Mouse (Mus musculus) bone marrow, adult 2 months (tissue): Measurements from ENCODE around the gene Rpl36a. TPM values are rescaled to one million over a fixed set of nuclear protein-coding genes. Genes with fewer than 3 reads are reported as not detected.
"Not testable (repeated sequence)": the region's sequence is repeated elsewhere in the genome, so short reads cannot be mapped to it uniquely, and the experiment has no call there.

ENCODE experiments used
- H3K27ac ChIP-seq: fragments of 200-500 bp; 2 replicates; pipeline ENCODE4 v1.5.1; 2012; ENCODE audit warnings: low read depth, mild to moderate bottlenecking, control low read depth, inconsistent platforms, low read length; ENCODE audit not compliant: control insufficient read depth, poor library complexity, insufficient read depth
- H3K4me1 ChIP-seq: fragments of 200-500 bp; 2 replicates; pipeline ENCODE4 v1.6.1; 2011; ENCODE audit warnings: low read length; ENCODE audit not compliant: control insufficient read depth, insufficient read depth
- H3K4me3 ChIP-seq: fragments of 200-500 bp; replicated peaks from 2 replicates; pipeline ENCODE3; 2011; ENCODE audit warnings: mild to moderate bottlenecking, low read depth, low read length, control low read depth; ENCODE audit not compliant: control insufficient read depth
- CTCF ChIP-seq: fragments of 200-500 bp; IDR thresholded peaks from 2 replicates; pipeline ENCODE4 v1.5.1; 2011; ENCODE audit warnings: low read length, control low read depth; ENCODE audit not compliant: control insufficient read depth, insufficient read depth
- POLR2A ChIP-seq: fragments of 200-500 bp; IDR thresholded peaks from 2 replicates; pipeline ENCODE4 v1.6.1; 2011; ENCODE audit warnings: low read depth, mild to moderate bottlenecking, control low read depth, low read length, borderline replicate concordance; ENCODE audit not compliant: control insufficient read depth
- WGBS: fragments of 180-500 bp; shearing (Covaris S2); methylation state at CpG from one replicate; pipeline ENCODE4 v1.1.7; 2018; 5-methylcytosine and 5-hydroxymethylcytosine counted together
- polyA plus RNA-seq: library from polyadenylated mRNA; stranded (reverse); fragments of >200 nt; gene quantifications from 2 replicates; pipeline ENCODE4 v1.2.4, GENCODE M21; 2011; ENCODE audit warnings: low replicate concordance; ENCODE audit not compliant: missing spikeins, insufficient read depth, insufficient read length

The Rpl36a gene
- polyA plus RNA-seq, result 431 and 606 TPM in 2 replicates

DNA sequence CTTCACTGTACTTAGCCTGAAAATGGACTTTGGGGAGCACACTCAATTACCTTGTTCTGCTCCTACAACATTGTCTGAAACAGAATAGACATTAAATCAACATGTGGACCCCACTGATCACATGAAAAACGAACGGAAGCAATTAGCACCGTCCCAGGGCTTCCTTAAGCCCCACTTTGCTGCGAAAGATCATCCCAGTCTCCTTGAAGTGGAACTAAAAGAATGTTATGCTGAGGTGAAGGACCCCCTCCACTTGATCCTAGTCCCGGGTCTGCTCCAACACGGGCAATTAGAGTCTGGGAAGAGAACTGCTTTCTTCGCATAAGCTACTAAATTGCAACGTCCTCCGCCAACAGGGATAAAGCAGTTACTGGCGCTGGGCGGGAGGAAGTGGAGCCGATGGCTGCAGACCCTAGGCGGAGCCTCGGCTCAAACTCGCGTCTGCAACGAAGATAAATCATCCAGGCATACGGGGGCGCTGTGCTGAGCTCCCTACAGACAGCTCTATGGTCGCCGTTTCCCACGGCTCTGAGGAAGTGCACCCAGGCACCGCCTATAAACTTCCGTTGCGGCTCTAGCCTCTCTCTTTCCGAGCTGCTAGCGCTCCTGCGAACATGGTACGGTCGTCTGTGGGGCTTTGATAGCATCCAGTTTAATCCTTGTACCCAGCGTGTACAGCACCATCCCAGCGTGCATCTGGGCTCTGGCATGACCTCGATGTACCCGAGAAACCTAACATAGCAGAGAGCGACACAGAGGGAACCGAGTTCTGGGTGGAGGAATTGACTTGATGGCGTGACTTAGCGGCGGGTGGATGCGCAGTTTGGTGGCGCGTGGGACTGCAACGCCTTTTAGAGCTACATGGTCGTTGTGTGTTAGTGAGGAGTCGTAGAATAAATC, at the start of gene Rpl36a:
Rpl36a (plus strand) TSS at position 552 of the 900 bp plus-strand sequence.
- Histone ChIP-seq H3K4me3 (peak within 1 kb of the TSS; percentile 83), H3K4me1 (no peaks in the 10 kb centered on the region; the same call in 1 of the 2 replicates), H3K27ac (peak within 1 kb of the TSS; percentile 61)
- TF ChIP-seq POLR2A (peak; percentile 62; the same call in 1 of the 2 replicates), CTCF (peak; percentile 75)
- 15% methylated on average over 45 of the region's 45 CpGs for WGBS

- H3K27ac ChIP-seq, H3K4me1 ChIP-seq: not testable (repeated sequence)
- 31% methylated on average over 10 of the region's 10 CpGs for WGBS
- H3K4me3 ChIP-seq, result peak overlapping the region; percentile 48
Measured at GRCm38 (mm10) chrX:134539795-134540194, 45.7 kb upstream of the Rpl36a start.

- 12% methylated on average over 12 of the region's 12 CpGs for WGBS
- no peak for TF ChIP-seq POLR2A
- TF ChIP-seq CTCF, result no peak
- no peaks in the 10 kb centered on the region for H3K4me1 ChIP-seq
- no peak overlapping the region for H3K27ac ChIP-seq
- peak overlapping the region; percentile 91 for H3K4me3 ChIP-seq
Measured at GRCm38 (mm10) chrX:134540414-134541135, 44.9 kb upstream of the Rpl36a start.

GRCm38 (mm10) chrX:134541145-134541954, 44.1 kb upstream of the Rpl36a start, which contains the start of gene Timm8a1:
Timm8a1 (minus strand) TSS chrX:134541865.
- 14% methylated on average over 56 of the region's 61 CpGs for WGBS
- Histone ChIP-seq H3K4me3 (peak within 1 kb of the TSS; percentile 91), H3K27ac (peak within 1 kb of the TSS; percentile 94), H3K4me1 (no peaks in the 10 kb centered on the region)
- TF ChIP-seq CTCF (no peak), POLR2A (no peak)

DNA sequence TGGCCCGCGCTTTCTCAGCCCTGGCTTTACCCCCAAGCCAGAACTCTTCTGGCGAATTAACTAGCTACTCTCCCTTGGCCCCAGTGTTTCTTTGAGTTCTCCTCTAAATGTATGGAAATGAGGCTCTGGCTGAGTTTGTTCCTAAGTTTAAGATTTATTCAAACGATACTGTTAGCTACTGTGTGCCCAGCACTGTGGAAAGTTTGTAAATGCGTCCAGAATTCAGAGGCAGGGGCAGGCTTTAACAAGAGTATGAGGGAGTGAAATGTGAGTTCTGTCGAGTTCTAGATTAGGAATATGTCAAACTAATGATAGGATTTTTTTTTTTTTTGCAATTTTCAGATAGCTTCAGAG, 43.5 kb upstream of the Rpl36a start:
- Histone ChIP-seq H3K4me1 (no peaks in the 10 kb centered on the region), H3K4me3 (peak overlapping the region; percentile 91), H3K27ac (peak overlapping the region; percentile 94; the same call in 1 of the 2 replicates)
- no peak for TF ChIP-seq POLR2A
- TF ChIP-seq CTCF, result no peak
- 12% methylated on average over 6 of the region's 6 CpGs for WGBS

- H3K4me3 ChIP-seq, result no peak overlapping the region
- no peak overlapping the region for H3K27ac ChIP-seq
- TF ChIP-seq CTCF (no peak), POLR2A (no peak)
- H3K4me1 ChIP-seq, result no peaks in the 10 kb centered on the region
- WGBS, result 88% methylated on average over 4 of the region's 4 CpGs
Measured at GRCm38 (mm10) chrX:134547330-134547729, 38.1 kb upstream of the Rpl36a start.

DNA sequence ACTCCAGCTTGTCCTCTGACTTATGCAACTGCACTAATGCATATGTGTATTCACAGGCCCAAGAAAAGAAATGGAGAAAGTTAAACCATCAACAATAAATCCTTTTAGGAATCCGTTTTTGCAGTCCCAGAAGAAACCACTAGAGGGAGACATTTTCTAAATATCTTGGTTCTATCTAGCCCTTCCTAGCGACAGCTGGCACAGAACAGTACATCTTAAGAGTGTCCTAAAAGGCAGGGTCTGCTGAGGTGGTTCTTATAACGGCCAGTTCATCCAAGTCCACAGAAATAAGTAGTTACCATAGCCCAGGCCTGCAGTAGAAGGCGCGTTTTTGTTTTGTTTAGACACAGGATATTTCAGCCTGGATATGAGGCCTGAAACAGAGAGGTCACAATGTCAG, 34.6 kb upstream of the Rpl36a start:
- 33% methylated on average over 5 of the region's 5 CpGs for WGBS
- Histone ChIP-seq H3K27ac (no peak overlapping the region), H3K4me1 (0 out of 2 replicates have a peak, but pooled peaks cover 1% of the 10 kb centered on the region), H3K4me3 (no peak overlapping the region)
- TF ChIP-seq POLR2A, result no peak
- TF ChIP-seq CTCF, result no peak

DNA sequence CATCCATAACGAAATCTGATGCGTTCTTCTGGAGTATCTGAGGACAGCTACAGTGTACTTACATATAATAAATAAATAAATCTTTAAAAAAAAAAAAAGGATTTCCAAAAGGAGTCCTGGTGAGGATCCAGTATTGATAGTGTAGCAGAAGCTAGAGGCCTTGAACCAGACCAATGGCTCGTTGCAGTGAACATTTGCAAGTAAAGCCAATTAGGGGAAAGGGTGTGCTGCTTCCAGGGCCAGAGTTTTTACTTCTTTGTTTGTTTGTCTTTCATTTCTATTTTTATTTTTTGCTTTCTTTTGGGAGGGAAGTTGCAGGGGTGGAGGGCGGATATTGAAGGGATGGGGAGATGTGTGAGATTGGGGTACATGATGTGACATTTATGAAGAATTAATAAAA, 32.1 kb upstream of the Rpl36a start:
- Histone ChIP-seq H3K4me1 (0 out of 2 replicates have a peak, but pooled peaks cover 1% of the 10 kb centered on the region), H3K27ac (no peak overlapping the region), H3K4me3 (no peak overlapping the region)
- 82% methylated on average over 4 of the region's 4 CpGs for WGBS
- TF ChIP-seq CTCF, result no peak
